Mouse (Mus musculus): ENCODE results near the gene Kank1.

Gene Kank1

GRCm38 (mm10) chr19:25315458-25315889 lies 78.7 kb downstream of the Kank1 start:
- DNase-seq, result no peak

GRCm38 (mm10) chr19:25315993-25316392 lies 79.2 kb downstream of the Kank1 start:
- DNase-seq, result no peak

- no peak for DNase-seq
Observed at GRCm38 (mm10) chr19:25324265-25324664, 87.5 kb downstream of the Kank1 start.

GRCm38 (mm10) chr19:25325113-25326001 lies 88.6 kb downstream of the Kank1 start:
- DNase-seq, result no peak

- no peak for DNase-seq
Observed at GRCm38 (mm10) chr19:25326002-25326300, 89.2 kb downstream of the Kank1 start.

- DNase-seq, result no peak
Observed at GRCm38 (mm10) chr19:25327633-25328032, 90.9 kb downstream of the Kank1 start.

- peak; percentile 64 for DNase-seq
Observed at GRCm38 (mm10) chr19:25334360-25334759, 97.6 kb downstream of the Kank1 start.

- no peak for DNase-seq
Observed at GRCm38 (mm10) chr19:25336731-25337130, 100.0 kb downstream of the Kank1 start.

- DNase-seq, result peak; percentile 86
Observed at GRCm38 (mm10) chr19:25340630-25341620, 104.2 kb downstream of the Kank1 start.

GRCm38 (mm10) chr19:25342026-25342425 lies 105.3 kb downstream of the Kank1 start:
- DNase-seq, result no peak

GRCm38 (mm10) chr19:25343657-25344322 lies 107.0 kb downstream of the Kank1 start:
- no peak for DNase-seq

GRCm38 (mm10) chr19:25344371-25344770 lies 107.6 kb downstream of the Kank1 start:
- no peak for DNase-seq

- no peak for DNase-seq
Observed at GRCm38 (mm10) chr19:25345972-25346371, 109.2 kb downstream of the Kank1 start.

- DNase-seq, result no peak
Observed at GRCm38 (mm10) chr19:25347515-25347914, 110.7 kb downstream of the Kank1 start.

GRCm38 (mm10) chr19:25351257-25351955 lies 114.6 kb downstream of the Kank1 start:
- no peak for DNase-seq

GRCm38 (mm10) chr19:25357094-25357493 lies 120.3 kb downstream of the Kank1 start:
- no peak for DNase-seq

- no peak for DNase-seq
Observed at GRCm38 (mm10) chr19:25358486-25359120, 121.8 kb downstream of the Kank1 start.

GRCm38 (mm10) chr19:25360571-25361029 lies 123.8 kb downstream of the Kank1 start:
- peak; percentile 45 for DNase-seq

- DNase-seq, result no peak
Observed at GRCm38 (mm10) chr19:25361956-25362355, 125.2 kb downstream of the Kank1 start.

GRCm38 (mm10) chr19:25365698-25366097 lies 128.9 kb downstream of the Kank1 start:
- DNase-seq, result no peak

GRCm38 (mm10) chr19:25366620-25367019 lies 129.8 kb downstream of the Kank1 start:
- DNase-seq, result peak; percentile 46

- DNase-seq, result no peak
Observed at GRCm38 (mm10) chr19:25370428-25370827, 133.7 kb downstream of the Kank1 start.
